Mouse (Mus musculus): ENCODE results near the gene Dock10. TPM values are rescaled to one million over a fixed set of nuclear protein-coding genes. Genes with fewer than 3 reads are reported as not detected.

Dock10 gene
- polyA plus RNA-seq, 1 experiment from 2014 or later: 3.0 TPM

GRCm38 (mm10) chr1:80459923-80460322 is 298.4 kb downstream of the Dock10 start:
- H3K9ac ChIP-seq: no peak overlapping the region
- no peaks in the 10 kb centered on the region for H3K27me3 ChIP-seq
- WGBS: 79% methylated on average over 1 of the region's 1 CpGs
- no peak overlapping the region for H3K4me2 ChIP-seq
- H3K27ac ChIP-seq: no peak overlapping the region
- H3K4me1 ChIP-seq (replicated peaks): no peaks in the 10 kb centered on the region
- H3K36me3 ChIP-seq: no peaks in the 10 kb centered on the region
- H3K4me3 ChIP-seq: no peak overlapping the region
- no peak for ATAC-seq (ENCODE audit: low FRiP score)
- H3K9me3 ChIP-seq: no peaks in the 10 kb centered on the region

DNA sequence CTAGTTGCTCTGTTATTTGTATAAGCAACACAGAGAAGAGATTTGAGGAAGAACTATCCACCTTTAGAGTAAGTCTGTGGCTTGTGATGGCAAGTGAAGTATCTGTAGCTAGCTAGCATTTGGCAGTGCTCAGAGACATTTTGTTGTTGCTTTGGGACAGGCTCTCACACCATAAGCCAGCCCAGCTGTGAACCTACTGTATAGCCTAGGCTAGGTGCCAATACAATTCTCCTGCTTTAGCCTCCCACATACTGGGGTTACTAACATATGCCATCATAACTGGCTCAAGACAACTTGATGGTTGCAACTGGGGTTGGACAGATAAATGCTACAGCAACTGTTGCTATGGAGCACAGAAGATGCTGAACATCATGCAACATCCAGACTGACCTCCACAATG is 298.9 kb downstream of the Dock10 start:
- Histone ChIP-seq H3K27me3 (no peaks in the 10 kb centered on the region), H3K9me3 (no peaks in the 10 kb centered on the region), H3K4me2 (no peak overlapping the region), H3K4me3 (no peak overlapping the region), H3K36me3 (no peaks in the 10 kb centered on the region), H3K4me1 (replicated peaks) (no peaks in the 10 kb centered on the region), H3K9ac (no peak overlapping the region), H3K27ac (no peak overlapping the region)
- ATAC-seq (ENCODE audit: low FRiP score): no peak

DNA sequence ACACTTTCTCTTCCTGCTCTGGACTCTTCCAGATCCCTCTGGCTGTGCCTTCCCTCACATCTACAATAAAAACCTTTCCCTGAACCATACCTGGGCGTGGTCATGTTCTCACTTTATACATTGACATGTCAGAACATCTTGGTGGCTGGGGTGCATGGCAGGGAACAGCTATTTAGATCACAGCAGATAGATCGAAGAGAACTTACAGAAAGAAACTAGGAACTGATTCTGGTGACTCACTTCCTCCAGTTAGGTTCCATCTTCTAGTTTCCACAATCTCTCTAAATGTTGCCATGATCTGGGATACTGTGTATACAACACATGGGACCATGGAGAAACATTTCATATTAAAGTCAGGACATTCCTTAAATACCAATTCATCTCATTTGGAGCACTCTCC is 304.4 kb downstream of the Dock10 start:
- WGBS: 84% methylated on average over 2 of the region's 2 CpGs
- Histone ChIP-seq H3K4me3 (no peak overlapping the region), H3K27ac (no peak overlapping the region), H3K4me2 (no peak overlapping the region), H3K9ac (no peak overlapping the region), H3K27me3 (no peaks in the 10 kb centered on the region), H3K36me3 (no peaks in the 10 kb centered on the region), H3K4me1 (replicated peaks) (no peaks in the 10 kb centered on the region), H3K9me3 (no peaks in the 10 kb centered on the region)
- no peak for ATAC-seq (ENCODE audit: low FRiP score)

- H3K27ac ChIP-seq: no peak overlapping the region
- no peaks in the 10 kb centered on the region for H3K9me3 ChIP-seq
- H3K27me3 ChIP-seq: no peaks in the 10 kb centered on the region
- H3K4me2 ChIP-seq: no peak overlapping the region
- H3K4me1 ChIP-seq (replicated peaks): no peaks in the 10 kb centered on the region
- no peak overlapping the region for H3K4me3 ChIP-seq
- H3K9ac ChIP-seq: no peak overlapping the region
- H3K36me3 ChIP-seq: no peaks in the 10 kb centered on the region
- no peak for ATAC-seq (ENCODE audit: low FRiP score)
- 95% methylated on average over 1 of the region's 1 CpGs for WGBS
Observed at GRCm38 (mm10) chr1:80451914-80452549, 306.3 kb downstream of the Dock10 start.

Measured in hindbrain, embryonic 13.5 days (tissue).